Mouse (Mus musculus) adrenal gland, postnatal 36 days (tissue): ENCODE measurements around the gene Cdk4. TPM values are rescaled to one million over a fixed set of nuclear protein-coding genes. Genes with fewer than 3 reads are reported as not detected.
A peak's percentile ranks its signal among the peaks of the same experiment; 100 is the strongest.
"Not testable (repeated sequence)": the region's sequence is repeated elsewhere in the genome, so short reads cannot be mapped to it uniquely, and the experiment has no call there.

ENCODE experiments used
- DNase-seq, 2 experiments: peaks; one replicate each; pipeline ENCODE4 v3.0.0; 2021; ENCODE audit warnings: mixed read lengths in 1 of 2
- total RNA-seq, 2 experiments: library from RNA; stranded (reverse); gene quantifications; 2 replicates each; pipeline ENCODE4 v1.2.3; 2021

The Cdk4 gene
- total RNA-seq, 2 experiments from 2014 or later = 213 to 225 TPM

- no peak for DNase-seq
Observed at GRCm38 (mm10) chr10:127056490-127056889, 6.8 kb upstream of the Cdk4 start.

GRCm38 (mm10) chr10:127058161-127058560 lies 5.2 kb upstream of the Cdk4 start:
- DNase-seq = peak; percentile 78 to 89

GRCm38 (mm10) chr10:127058708-127059107 lies 4.6 kb upstream of the Cdk4 start:
- DNase-seq = no peak

- DNase-seq = no peak
Observed at GRCm38 (mm10) chr10:127059174-127059967, 4.0 kb upstream of the Cdk4 start.

- peak; percentile 84 to 91 for DNase-seq
Observed at GRCm38 (mm10) chr10:127059968-127060916, 3.1 kb upstream of the Cdk4 start, which contains the start of gene March9. Gene March9, minus strand, starts transcription at chr10:127060184.

- no peak for DNase-seq
Observed at GRCm38 (mm10) chr10:127061085-127061484, 2.2 kb upstream of the Cdk4 start.

- no peak for DNase-seq
Observed at GRCm38 (mm10) chr10:127061513-127061912, 1.8 kb upstream of the Cdk4 start.

- DNase-seq = not testable (repeated sequence)
Observed at GRCm38 (mm10) chr10:127062101-127062500, 1.2 kb upstream of the Cdk4 start.

- no peak for DNase-seq
Observed at GRCm38 (mm10) chr10:127062503-127062902, 831 bp upstream of the Cdk4 start.

- DNase-seq = no peak
Observed at GRCm38 (mm10) chr10:127063913-127064870, 858 bp downstream of the Cdk4 start.

GRCm38 (mm10) chr10:127065981-127066380 lies 2.6 kb downstream of the Cdk4 start:
- DNase-seq = no peak

GRCm38 (mm10) chr10:127066519-127067018 lies 3.2 kb downstream of the Cdk4 start:
- DNase-seq = no peak

- no peak for DNase-seq
Observed at GRCm38 (mm10) chr10:127068360-127069038, 5.2 kb downstream of the Cdk4 start.

- no peak for DNase-seq
Observed at GRCm38 (mm10) chr10:127069281-127070189, 6.2 kb downstream of the Cdk4 start.

GRCm38 (mm10) chr10:127070190-127071121 lies 7.1 kb downstream of the Cdk4 start, which contains the start of gene Tspan31:
Gene Tspan31, minus strand, starts transcription at chr10:127070264.
- peak; percentile 94 for DNase-seq

- DNase-seq = no peak
Observed at GRCm38 (mm10) chr10:127071203-127071602, 7.9 kb downstream of the Cdk4 start.

GRCm38 (mm10) chr10:127072270-127072669 lies 8.9 kb downstream of the Cdk4 start:
- not testable (repeated sequence) for DNase-seq

- DNase-seq = not testable (repeated sequence)
Observed at GRCm38 (mm10) chr10:127072969-127073368, 9.6 kb downstream of the Cdk4 start.
